Mouse (Mus musculus) heart, postnatal 36 days (tissue): ENCODE results near the gene Itgb7. TPM values are rescaled to one million over a fixed set of nuclear protein-coding genes. Genes with fewer than 3 reads are reported as not detected.

Experiments
- DNase-seq, 2 experiments: peaks; one replicate each; pipeline ENCODE4 v3.0.0; 2021 to 2022
- intact Hi-C: fragments of 180-260 bp; cut with DNase I; formaldehyde crosslinking; loops from one replicate; pipeline ENCODE4 v1.15.1; 2025
- total RNA-seq, 2 experiments: library from RNA; stranded (reverse); gene quantifications; 2 replicates each; pipeline ENCODE4 v1.2.3; 2021

Itgb7 gene
- total RNA-seq, 2 experiments from 2014 or later = 1.6 to 1.8 TPM

GRCm38 (mm10) chr15:102249967-102250366 lies 18.2 kb upstream of the Itgb7 start:
- DNase-seq = no peak
- intact Hi-C loops = loop anchor here (2.0 to 5.0 kb wide), 2 partner anchors 29 to 267 kb away; partner anchors contain the start of genes Map3k12, Mfsd5 and Tarbp2

DNA sequence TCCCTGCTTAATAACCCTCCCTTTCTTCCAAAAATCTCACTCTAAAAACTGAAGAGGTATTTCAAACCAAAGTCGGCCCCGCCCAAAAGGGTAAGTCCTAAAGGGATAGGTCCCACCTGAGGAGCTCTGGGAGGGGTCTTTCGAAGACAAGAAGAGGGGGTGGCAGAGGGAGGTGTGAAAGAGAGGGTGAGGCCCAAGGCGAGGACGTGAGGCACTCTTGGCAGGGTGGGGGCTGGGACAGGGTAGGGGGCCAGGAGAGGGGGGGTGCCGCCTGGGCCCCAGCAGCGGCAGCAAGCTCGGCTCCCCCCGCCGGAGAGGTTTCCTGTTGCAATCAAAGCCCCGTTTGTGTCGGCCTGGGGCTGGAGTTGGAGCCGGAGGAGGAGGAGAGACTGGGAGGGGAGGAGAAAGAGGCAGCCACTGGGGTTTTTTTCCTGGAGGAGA lies 17.5 kb upstream of the Itgb7 start:
- intact Hi-C loops = loop anchor here (2.0 to 5.0 kb wide), 2 partner anchors 30 to 268 kb away; partner anchors contain the start of genes Map3k12, Mfsd5 and Tarbp2
- DNase-seq = peak; percentile 43

DNA sequence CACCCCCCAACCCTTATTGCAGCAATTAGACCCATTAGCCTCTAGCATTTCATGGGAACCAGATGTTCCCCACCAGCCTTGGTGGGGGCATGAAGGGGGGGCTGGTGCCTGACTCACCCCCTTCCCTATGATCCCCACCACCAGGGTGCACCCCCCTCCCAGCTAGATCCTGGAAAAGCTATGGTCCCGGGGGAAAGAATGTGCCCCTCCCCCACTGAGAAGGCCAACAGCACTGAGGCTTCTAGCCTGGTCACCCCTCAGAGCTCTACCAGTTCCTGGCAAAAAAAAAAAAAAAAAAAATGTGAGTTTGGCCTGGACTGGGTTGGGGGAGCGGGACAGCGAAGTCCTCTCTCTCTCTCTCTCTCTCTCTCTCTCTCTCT lies 17.1 kb upstream of the Itgb7 start:
- DNase-seq = peak in 1 of 2 experiments; percentile 25
- intact Hi-C loops = loop anchor here (2.0 to 5.0 kb wide), 2 partner anchors 30 to 268 kb away; partner anchors contain the start of genes Map3k12, Mfsd5 and Tarbp2

GRCm38 (mm10) chr15:102248131-102248811 lies 16.5 kb upstream of the Itgb7 start:
- no peak for DNase-seq
- intact Hi-C loops = loop anchor here (2.0 to 5.0 kb wide), 2 partner anchors 31 to 269 kb away; partner anchors contain the start of genes Map3k12, Mfsd5 and Tarbp2

- peak; percentile 76 to 92 for DNase-seq
- intact Hi-C loops = loop anchor here (2.0 to 5.0 kb wide), 2 partner anchors 31 to 270 kb away; partner anchors contain the start of genes Map3k12, Mfsd5 and Tarbp2
These were observed 15.7 kb upstream of the Itgb7 start for GRCm38 (mm10) chr15:102247252-102248130.

DNA sequence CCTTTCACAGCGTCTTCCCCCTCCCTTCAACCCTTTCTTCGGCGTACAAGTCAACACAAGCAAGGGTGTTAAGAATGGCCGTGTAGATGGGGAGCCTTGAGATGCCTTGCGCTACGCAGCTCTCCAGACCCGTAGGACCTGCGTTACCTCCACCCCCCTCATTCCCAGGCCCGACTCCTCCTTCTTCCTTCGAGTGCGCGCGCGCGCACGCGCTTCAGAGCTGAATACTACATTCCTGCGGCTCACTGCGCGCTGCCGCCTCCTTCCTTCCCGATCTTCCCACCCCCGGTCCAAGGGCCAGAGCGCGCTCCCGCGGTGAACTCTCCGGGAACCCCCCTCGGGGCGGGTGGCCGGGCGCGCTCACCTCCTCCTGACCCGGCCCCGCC lies 15.1 kb upstream of the Itgb7 start:
- DNase-seq = peak; percentile 93 to 94
- intact Hi-C loops = loop anchor here (5.0 kb wide), 1 partner anchor 270 kb away; the partner anchor contains the start of genes Map3k12 and Tarbp2

DNA sequence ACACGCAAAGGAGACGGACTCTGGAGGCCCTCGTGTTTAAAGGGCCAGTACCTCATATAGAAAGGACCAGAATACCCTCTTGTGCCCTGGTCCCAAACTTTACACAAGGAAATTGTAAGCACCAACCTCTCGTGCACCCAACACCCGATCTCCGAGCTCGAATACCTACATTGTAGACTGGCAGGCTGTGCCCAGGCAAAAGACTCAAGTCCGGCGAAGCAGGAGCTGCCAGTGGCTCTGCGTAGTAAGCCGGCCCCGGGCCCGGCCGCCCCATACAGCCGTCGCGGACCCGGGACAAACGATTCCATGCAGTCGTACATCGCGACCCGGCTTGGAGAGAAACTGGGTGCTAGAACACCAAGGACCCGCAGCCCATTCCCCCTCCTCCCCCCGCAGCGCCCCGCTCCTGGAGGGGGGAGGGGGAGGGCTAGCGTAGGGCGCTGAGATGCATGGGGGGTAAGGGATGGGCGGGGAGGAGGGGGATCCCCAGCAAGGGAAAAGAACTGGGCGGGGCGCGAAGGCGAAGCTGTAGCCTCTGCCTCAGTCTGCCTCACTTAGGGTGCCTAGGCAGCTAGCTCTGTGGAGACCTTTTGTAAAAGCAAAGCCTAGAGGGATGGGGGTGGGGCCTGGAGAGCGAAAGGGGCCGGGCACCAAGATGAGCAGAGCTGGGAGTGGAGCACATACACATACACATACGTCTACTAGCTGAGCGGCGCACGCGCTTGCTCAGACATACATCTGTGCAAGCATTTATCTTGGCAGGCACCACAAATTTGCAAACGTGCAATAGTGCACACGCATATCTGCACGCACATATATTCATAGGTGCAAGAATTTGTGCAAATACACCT lies 14.4 kb upstream of the Itgb7 start:
- peak; percentile 73 to 78 for DNase-seq
- intact Hi-C loops = loop anchor here (5.0 kb wide), 1 partner anchor 271 kb away; the partner anchor contains the start of genes Map3k12 and Tarbp2

GRCm38 (mm10) chr15:102245461-102245881 lies 13.7 kb upstream of the Itgb7 start:
- peak; percentile 46 to 49 for DNase-seq

GRCm38 (mm10) chr15:102244306-102245191 lies 12.8 kb upstream of the Itgb7 start:
- DNase-seq = peak in 1 of 2 experiments; percentile 41
- intact Hi-C loops = loop anchor here (5.0 kb wide), 1 partner anchor 273 kb away; the partner anchor contains the start of genes Map3k12 and Tarbp2

More at GRCm38 (mm10) chr15:102245461-102245881, 13.7 kb upstream of the Itgb7 start:
- intact Hi-C loops = loop anchor here (5.0 kb wide), 1 partner anchor 272 kb away; the partner anchor contains the start of genes Map3k12 and Tarbp2

DNA sequence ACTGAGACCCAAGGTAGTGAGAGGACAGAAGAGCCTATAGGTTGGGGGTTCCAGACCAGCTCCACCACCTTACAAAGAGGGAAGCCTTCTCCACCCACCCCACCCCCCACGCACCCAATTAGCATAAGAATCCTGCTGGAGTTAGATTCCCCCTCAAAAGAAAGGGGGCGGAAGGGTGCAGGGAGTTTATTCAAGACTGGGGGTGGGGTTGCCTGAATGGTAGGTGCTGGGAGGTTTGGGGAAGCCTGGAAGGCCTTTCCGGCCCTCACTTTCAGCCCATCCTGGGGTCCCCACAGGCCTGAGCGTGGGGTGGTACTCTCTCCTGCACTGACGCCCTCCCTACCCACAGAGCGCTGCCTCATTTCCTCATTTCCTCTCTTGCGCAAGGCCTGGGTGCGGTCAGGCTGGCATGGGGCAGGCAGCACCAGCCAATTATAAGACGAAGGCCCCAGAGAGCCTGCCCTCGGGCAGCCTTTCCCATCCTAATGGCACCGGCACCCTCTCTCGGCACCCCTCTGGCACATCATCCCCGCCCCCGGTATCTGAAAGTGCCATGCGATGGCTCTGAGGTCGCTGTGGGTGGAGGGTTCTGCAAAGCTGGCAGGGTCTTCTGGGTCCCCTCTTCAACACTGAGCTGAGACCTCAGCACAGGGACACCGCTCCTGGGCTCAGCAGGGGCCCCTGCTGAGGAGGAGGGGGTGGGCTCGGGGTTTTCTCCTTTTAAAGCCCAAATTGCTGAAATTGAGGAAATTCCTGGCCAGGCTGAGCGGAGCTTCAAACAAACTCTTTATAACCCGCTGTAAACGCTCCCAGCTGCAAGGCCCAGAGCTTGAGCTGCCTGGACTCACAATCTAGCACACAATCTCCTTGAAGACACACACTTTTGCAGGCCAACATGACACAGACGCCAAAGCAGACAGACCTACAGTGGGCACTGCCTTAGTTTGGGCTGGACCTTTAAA lies 11.8 kb upstream of the Itgb7 start:
- intact Hi-C loops = no loop called here
- peak; percentile 67 to 73 for DNase-seq

GRCm38 (mm10) chr15:102242404-102243228 lies 10.9 kb upstream of the Itgb7 start:
- DNase-seq = no peak
- intact Hi-C loops = no loop called here

GRCm38 (mm10) chr15:102240607-102241006 lies 8.9 kb upstream of the Itgb7 start:
- DNase-seq = peak; percentile 39 to 48
- intact Hi-C loops = no loop called here

DNA sequence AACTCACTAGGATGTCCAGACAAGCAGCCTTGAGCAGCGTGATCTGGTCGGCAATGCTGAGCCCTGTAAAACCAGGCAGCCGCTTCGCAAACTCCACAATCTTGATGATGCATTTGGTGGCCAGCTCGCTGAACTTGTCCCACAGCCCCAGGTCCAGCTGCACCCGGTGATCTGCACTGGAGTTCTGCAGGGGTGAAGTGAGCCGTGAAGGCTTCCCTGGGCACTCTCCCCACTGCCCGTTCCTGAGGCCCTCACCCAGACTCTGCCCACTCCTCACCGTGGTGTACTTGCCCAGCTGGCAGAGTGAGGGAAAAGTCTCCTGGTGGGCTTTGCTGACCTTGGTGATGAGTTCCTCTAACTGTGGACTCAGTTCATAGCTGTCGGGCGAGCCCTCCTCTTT lies 8.1 kb upstream of the Itgb7 start:
- DNase-seq = no peak
- intact Hi-C loops = loop anchor here (1.0 kb wide), 2 partner anchors 39 to 76 kb away; partner anchors contain the start of gene Mfsd5

- intact Hi-C loops = loop anchor here (1.0 kb wide), 2 partner anchors 40 to 77 kb away; partner anchors contain the start of gene Mfsd5
- peak; percentile 84 to 86 for DNase-seq
These were observed 7.5 kb upstream of the Itgb7 start for GRCm38 (mm10) chr15:102239260-102239590.

DNA sequence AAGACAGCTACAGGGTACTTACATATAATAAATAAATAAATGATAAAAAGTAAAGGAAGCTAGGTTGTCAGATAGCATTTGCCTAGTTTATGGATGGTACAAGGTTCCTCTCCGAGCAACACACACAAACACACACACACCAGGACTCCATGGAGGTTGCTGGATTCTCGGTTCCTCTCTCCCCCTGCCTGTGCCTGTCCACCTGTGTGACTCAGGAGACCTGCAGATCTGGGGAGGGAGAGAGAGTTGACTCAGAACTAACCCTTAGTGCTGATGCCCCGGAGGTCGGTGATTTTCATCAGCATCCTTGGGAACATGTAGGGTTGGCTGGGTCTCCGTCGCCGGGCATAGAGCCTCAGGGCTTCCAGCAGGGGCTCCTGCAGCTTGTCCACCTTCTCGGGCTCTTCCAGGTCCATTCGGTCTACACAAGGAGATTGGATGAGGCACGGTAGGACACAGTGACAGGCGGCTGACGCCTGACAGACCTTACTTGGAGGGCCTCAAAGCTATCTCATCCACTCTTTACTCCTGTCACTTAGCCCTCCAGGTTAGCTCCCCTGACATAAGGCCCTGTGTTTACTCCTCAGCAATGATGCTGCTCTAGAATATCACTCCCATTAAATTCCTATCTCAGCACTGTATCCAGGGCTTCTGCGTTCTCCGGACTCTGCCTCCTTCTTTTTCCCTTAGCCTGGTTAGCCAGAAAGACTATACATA lies 7.0 kb upstream of the Itgb7 start:
- no peak for DNase-seq
- intact Hi-C loops = loop anchor here (1.0 kb wide), 2 partner anchors 41 to 78 kb away; partner anchors contain the start of gene Mfsd5
